Mouse (Mus musculus) cerebellum, postnatal 4 days (tissue): ENCODE data around the gene Pgs1.

Experiments used
- DNase-seq, 2 experiments: peaks; one replicate each; pipeline ENCODE4 v3.0.0; 2022; ENCODE audit warnings: low spot score in 2 of 2, mixed read lengths in 1 of 2

Pgs1 gene

DNA sequence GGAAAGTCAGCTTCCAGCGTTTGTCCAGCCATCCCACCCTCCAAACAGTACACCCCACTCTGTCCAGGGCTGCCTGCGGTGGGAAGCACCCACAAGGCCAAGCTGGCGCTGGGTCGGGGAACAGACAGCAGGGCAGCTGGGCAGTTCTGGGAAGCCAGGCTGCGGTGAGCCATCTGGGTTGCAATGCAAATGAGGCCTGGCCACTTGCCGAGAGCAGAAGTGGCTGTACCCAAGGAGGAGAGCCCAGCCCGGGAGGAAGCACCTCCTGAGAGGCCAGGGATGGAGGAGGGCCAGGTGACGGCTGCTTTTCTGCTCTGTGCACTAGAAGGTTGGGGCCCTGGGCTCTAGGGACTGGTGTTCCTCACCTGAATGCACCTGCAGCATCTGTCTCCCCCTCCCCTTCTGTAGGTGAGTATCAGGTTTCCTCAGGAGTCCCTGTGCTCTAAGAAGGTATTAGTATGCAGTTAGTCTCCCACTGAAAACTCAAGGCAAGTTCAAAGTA lies 10.0 kb upstream of the Pgs1 start:
- peak; percentile 53 to 85 for DNase-seq

DNA sequence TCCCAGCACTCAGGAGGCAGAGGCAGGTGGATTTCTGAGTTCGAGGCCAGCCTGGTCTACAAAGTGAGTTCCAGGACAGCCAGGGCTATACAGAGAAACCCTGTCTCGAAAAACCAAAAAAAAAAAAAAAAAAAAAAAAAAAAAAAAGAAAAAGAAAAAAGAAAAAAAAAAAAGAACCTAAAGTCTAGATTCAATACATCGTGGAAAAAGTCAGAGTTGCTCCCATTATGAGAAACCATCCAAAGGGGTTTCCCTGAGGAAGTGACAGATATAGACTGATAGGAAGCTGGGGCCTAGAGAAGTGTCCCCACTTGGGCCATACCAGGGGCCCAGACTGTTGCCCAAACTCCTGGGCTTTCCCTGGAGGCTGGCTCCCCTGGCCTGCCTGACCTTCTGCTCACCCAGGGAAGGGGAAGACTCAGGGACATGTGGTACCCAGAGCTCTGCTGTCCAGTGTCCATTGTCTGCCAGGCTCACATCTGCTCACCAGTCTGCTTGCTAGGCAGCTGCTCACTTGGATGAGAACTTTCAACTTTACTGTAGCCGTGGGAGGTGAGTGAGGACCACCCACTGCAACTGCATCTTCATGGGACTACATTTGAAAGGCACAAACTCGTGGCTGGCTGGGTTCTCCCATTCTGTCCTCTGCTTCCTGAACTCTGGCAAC lies 8.3 kb upstream of the Pgs1 start:
- DNase-seq = no peak

- no peak for DNase-seq
These were observed 6.7 kb upstream of the Pgs1 start for GRCm38 (mm10) chr11:117979388-117979787.

GRCm38 (mm10) chr11:117982426-117982825 lies 3.7 kb upstream of the Pgs1 start:
- DNase-seq = no peak

- DNase-seq = no peak
These were observed 2.3 kb upstream of the Pgs1 start for GRCm38 (mm10) chr11:117983770-117984169.

DNA sequence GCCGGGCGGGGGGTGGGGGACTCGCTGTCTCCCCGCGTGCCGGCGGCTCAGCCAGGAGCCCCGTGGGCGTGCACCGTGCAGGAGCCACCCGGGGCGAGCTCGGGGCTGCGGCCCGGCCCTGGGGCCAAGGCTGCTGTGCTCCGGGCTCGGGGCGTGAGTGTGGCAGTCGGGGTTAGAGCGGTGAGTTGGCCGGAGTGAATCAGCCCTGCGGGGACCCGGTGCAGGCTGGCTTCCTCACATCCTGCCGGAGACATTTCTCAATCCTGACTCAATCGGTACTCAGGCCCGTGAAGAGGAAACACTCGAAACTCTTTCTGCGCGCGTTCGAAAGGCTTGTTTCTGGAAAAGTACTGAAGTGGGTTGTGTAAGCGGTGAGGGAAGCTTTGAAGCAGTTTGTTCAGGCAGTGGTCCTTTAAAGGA lies 950 bp downstream of the Pgs1 start:
- DNase-seq = no peak

DNA sequence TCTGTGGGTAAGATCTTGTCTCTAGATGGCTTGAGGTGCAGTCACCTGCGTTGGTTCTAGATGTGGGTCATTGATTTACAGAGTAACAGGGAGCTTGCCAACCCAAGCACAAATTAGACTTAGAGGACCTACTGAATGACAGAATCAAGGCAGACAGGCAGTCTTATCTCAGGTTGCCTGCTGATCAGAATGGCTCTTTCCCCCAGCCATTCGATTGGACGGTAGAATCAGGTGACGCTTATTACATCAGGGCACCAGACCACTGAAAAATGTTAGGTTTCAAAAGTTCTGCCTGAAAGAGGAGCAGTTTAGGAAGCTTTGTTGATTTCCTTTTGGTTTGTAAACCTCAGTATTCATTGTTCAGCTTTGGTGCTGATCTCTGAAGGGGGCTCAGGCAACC lies 1.9 kb downstream of the Pgs1 start:
- DNase-seq = no peak

DNA sequence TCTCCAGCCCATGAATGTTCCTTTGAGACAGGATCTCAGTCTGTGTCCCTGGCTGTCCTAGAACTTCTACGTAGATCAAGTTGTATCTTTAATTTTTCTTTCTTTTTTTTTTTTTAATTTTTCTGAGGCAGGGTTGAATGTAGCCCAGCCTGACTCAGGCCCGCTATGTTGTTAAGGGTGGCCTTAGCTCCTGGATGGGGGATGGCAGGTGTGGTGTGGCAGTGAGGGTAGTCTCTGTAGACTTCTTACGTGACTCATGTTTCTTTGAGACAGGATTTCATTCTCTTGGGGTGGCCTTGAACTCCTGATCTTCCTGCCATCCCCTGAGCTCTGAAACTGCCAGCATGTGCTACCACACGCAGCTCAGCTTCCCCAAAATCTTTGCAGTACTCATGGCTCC lies 3.1 kb downstream of the Pgs1 start:
- no peak for DNase-seq

- no peak for DNase-seq
These were observed 3.8 kb downstream of the Pgs1 start for GRCm38 (mm10) chr11:117989926-117990325.

DNA sequence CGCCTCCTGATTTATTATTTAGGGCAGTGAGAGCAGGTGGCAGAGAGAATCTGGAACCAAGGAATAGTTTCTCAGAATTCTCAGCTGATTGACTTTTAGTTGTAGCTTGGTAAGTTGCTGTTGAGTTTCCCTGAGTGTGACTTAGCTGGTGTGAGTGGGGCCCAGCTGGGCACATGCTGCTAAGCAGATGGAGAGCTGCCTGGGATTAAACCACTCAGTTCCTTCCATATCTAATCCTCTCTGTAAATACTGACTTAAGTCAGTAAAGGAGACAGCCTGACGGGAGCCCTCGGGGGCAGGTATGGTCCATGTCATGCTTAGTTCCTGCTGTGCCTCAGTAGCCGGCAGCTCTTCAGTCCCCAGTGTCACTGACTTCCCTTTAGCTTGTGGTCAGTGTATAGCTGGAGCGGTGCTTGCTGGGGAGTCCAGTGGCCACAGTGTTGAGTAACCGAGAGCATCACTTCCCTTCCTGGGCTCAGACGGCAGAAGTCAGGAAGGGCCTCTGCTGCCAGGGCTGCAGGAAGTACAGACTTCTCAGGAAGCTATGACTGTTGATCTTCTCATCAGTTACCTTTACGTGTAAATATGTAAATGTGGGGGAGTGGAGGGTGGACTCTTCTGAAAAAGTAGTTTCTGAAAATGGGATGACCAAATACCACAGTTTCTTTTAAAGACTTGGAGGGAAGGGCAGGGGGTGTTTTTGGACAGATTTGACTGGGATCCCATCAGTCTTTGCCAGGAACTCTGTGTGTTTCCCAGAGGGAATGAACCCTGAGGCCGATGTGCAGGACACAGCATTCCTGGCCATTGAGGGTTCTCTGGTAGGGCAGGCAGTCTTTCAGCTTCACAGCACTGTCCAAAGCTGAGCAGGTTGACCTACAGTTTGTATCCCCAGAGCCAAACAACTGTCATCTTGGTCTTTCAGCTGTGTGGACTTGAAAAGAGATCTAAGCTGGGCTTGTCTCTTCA lies 5.7 kb downstream of the Pgs1 start:
- no peak for DNase-seq

DNA sequence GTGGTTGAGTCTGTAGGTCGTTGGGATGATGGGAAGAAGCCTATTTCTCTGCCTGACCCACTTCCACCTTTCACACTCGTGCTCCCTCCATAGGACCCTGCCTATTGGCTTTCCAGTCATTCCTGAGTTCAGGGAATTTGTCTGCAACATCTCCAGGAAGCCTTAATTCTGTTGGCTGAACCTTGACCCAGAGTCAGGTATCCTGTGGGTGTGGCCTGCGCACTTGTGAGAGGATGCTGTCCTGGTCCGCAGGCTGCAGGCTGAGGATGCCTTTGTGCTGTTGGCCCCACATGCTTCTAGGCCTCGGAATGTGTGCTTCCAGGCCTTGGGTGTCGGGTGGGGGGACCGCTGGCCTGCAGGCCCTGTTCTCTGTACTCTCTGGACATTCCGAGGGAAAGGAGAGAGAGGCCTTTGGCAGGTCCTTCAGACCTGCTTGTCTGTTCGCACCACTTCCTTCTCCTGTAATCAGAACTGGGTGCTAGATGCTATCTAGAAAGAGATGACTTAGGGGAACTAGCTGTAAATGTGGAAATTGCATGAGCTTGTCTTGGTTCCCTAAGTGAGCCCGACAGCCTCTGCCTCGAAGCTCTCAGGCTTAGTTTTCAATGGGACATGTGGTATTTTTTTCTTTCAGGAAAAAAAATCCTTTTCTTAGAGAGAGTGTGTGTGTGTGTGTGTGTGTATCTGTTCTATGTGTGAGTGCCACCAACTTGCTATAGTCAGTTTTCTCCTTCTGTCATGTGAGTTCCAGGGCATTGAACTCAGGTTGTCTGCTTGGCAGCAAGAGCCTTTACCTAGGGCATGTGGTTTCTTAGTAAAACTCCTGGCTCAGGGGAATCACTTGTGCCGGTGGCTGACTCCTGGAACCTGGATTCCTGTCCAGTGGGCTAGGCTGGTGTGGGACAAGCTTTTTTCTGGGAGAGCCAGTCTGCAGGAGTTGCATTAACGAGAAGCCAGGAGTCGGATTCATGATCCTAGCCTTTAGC lies 7.4 kb downstream of the Pgs1 start:
- DNase-seq = no peak

DNA sequence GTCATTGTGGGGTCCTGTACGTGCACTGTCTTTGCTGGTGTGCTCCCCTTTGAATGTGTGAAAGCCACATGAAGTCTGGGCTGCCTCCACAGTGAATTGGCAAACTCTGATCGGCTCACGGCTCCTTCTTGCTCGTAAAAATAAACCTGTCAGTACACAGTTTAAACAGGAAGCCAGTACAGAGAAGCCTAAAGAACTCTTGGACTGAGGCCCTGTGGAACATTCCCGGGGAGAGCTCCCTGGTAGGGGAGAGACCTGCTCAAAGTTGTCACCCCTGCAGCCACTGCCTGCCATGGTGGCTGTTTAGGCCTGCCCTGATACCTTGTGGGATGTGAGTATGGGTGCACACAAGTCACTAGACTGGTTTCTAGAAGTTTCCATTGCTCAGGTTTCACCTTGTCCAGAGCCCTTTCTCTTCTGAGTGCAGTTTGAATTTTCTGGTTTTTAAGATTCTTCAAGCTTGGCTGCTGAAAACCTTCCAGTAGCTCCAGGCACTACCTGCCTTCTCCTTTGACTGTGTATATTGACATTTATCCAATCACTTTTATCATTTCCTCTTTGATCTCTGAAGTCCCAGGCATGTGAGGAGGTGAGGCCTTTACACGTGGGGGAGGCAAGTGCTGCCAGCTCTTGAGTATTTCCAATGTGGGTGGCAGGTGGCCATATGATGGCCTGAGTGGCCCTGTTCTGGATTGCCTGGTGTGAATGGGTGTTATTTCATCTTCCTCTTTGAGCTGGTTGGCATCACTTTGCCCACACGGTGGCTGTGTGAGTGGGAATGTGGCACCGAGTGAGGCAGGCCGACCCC lies 8.4 kb downstream of the Pgs1 start:
- no peak for DNase-seq

GRCm38 (mm10) chr11:117995255-117995654 lies 9.2 kb downstream of the Pgs1 start:
- DNase-seq = no peak

DNA sequence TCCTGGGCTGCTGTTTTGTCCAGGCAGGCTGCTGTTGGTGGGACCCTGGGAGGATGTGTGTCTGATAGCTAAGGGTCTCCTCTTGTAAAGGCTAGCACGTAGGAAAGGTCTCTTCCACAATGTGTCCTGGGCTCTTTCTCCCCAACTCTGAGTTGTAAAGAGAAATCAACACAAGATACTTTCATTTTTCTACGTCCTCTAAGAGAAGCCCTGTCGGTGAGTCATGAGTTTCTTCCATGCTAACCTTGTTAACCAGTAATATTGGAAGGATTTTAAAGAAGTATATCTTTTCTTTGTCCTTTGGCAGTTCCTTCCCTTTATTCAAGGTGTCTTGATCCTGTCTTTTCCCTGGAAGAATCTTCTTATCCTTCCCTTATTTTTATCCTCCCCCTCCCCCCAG lies 9.6 kb downstream of the Pgs1 start:
- DNase-seq = no peak

GRCm38 (mm10) chr11:117996066-117996465 lies 10.0 kb downstream of the Pgs1 start:
- DNase-seq = no peak

- DNase-seq = no peak
These were observed 11.0 kb downstream of the Pgs1 start for GRCm38 (mm10) chr11:117997085-117997484.

- DNase-seq = no peak
These were observed 12.3 kb downstream of the Pgs1 start for GRCm38 (mm10) chr11:117998356-117998755.

DNA sequence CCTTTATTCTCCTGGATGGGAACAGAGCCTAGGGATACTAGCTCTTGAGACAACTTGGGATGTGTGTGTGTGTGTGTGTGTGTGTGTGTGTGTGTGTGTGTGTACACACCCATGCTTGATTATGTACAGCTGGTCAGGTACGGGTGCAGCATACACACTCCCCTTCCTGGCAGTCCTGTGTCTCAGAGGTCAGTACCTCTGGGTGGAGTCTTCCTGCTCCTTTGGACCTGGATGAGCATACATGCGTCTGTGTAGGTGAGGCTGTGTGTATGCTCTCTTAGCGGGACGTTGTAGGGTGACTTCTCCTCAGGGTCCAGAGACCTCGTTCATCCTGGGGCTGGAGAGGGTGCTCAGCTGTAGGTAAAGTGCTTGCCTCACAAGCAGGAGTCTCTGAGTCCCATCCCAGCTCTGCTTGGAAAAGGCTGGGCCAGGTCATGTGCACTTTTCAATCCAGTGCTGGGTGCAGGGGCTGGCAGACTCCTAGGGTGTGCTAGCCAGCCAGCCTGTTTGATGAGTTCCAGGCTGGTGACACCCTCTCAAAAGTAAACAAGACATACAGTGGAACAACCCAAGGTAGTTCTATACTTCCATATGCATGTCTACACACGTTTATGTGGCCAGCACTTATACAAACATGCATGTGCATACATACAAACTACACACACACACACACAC lies 13.3 kb downstream of the Pgs1 start:
- no peak for DNase-seq

DNA sequence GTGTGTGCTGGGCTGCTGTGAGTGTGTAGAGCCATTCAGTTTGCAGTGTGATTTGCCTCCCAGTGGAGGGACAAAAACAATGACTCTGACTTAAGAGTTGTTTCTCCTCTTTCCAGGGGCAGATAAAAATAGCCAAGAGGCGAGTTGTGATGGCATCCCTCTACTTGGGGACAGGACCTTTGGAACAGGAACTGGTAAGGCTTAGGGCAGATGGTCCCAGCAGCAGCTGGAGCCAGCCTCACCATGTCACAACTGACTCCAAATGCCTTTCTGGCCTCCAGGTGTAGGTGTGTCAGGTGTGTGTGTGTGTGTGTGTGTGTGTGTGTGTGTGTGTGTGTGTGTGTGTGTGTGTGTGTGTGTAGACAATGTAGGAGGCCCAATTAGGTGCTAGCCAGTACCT lies 14.0 kb downstream of the Pgs1 start:
- DNase-seq = no peak

DNA sequence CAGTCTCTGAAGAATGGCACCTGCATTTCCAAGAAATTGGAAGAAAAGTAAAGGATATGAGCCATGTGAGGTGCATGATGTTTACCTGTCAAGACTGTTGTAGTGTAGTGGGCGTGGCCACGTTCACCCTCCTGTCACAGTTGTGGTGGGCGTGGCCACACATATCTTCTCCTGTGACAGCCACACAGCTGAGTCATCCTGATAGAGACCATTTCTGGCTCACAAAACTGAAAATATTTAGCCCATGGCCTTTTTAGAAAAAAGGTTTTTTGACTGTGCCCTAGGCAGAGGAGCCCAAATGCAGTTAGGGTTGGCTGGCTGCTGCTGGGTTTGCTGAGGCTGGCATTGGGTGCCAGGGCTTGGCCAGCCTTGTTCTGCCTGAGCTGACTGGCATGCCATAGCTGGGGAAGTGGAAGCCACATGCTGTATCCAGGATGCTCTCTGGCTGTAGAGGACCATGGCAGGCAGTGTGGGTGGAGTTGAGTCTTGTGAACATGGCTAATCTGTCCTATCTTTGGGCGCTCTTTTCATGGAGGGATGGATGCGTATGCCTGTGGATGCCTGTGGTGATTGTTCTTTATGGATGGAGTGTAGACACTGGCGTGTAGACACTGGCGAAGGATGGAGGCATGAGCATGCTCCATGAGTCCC lies 14.6 kb downstream of the Pgs1 start:
- DNase-seq = no peak
